Comparison of ENCODE assay signal across 1 mouse cellular context in genomic region chr5:137285045-137285444, GRCm38 (mm10).
TF ChIP-seq lines count a peak whose summit lies in the region.

No protein-coding gene starts in this region.

TF ChIP-seq in MEL, 35 proteins besides CTCF, POLR2A, EP300 and RAD21 (continued from another document):
- TF ChIP-seq MYC (IDR thresholded peaks at IDR 0.05; ENCODE audit: low read depth, low read length), result no peak
